Mouse (Mus musculus) liver, embryonic 14.5 days (tissue): ENCODE results near the gene Scnn1a. TPM values are rescaled to one million over a fixed set of nuclear protein-coding genes. Genes with fewer than 3 reads are reported as not detected.

Experiments
- ATAC-seq: fragments of 200-750 bp; cut with Nextera tagmentation; 2 replicates; pipeline ENCODE4 v1.8.0; 2017; ENCODE audit warnings: moderate number of reproducible peaks, mild to moderate bottlenecking, moderate library complexity; ENCODE audit not compliant: insufficient read depth
- DNase-seq, 3 experiments: peaks; one replicate each; pipeline ENCODE4 v3.0.0-alpha.2; 2012 to 2013; ENCODE audit warnings: low read depth in 3 of 3, low spot score in 3 of 3
- H3K27ac ChIP-seq: fragments of 300-500 bp; sonication (generic); 2 replicates; pipeline ENCODE4 v1.5.1; 2014; ENCODE audit warnings: moderate library complexity, mild to moderate bottlenecking, control low read depth, inconsistent platforms
- H3K27me3 ChIP-seq: fragments of 300-500 bp; sonication (generic); 2 replicates; pipeline ENCODE4 v1.6.1; 2014; ENCODE audit warnings: mild to moderate bottlenecking, low read length, moderate library complexity; ENCODE audit not compliant: control insufficient read depth, insufficient read depth
- H3K36me3 ChIP-seq: fragments of 300-500 bp; sonication (generic); replicated peaks from 2 replicates; pipeline ENCODE4 v1.6.1; 2014; ENCODE audit warnings: low read depth; ENCODE audit not compliant: control insufficient read depth, insufficient read depth
- H3K4me1 ChIP-seq, 2 experiments: fragments of 200-500 bp in 1 of 2; fragments of 300-500 bp in 1 of 2; sonication (generic) in 1 of 2; replicated peaks; 2 replicates each; pipeline ENCODE4 v1.6.1; 2012 to 2014; ENCODE audit warnings: antibody characterized with exemption in 1 of 2, inconsistent platforms in 1 of 2, low read length in 1 of 2; ENCODE audit not compliant: control insufficient read depth in 2 of 2, insufficient read depth in 2 of 2
- H3K4me2 ChIP-seq: fragments of 300-500 bp; sonication (generic); 2 replicates; pipeline ENCODE4 v1.6.1; 2014; ENCODE audit warnings: low read depth, mild to moderate bottlenecking, control low read depth, moderate library complexity
- H3K4me3 ChIP-seq, 2 experiments: fragments of 200-500 bp in 1 of 2; fragments of 300-500 bp in 1 of 2; sonication (generic) in 1 of 2; 2 replicates each; pipeline ENCODE4 v1.5.1; 2012 to 2014; ENCODE audit warnings: low read depth in 2 of 2, low read length in 2 of 2, mild to moderate bottlenecking in 2 of 2, control low read depth in 1 of 2, inconsistent platforms in 1 of 2, moderate library complexity in 1 of 2; ENCODE audit not compliant: insufficient read depth in 1 of 2
- H3K9ac ChIP-seq: fragments of 300-500 bp; sonication (generic); replicated peaks from 2 replicates; pipeline ENCODE4 v1.6.1; 2014; ENCODE audit warnings: mild to moderate bottlenecking, control low read depth, moderate library complexity
- H3K9me3 ChIP-seq: fragments of 300-500 bp; sonication (generic); 2 replicates; pipeline ENCODE4 v1.6.1; 2016; ENCODE audit warnings: low read length, mixed read lengths; ENCODE audit not compliant: control insufficient read depth
- CTCF ChIP-seq: IDR thresholded peaks from 2 replicates; pipeline ENCODE4 v1.5.1; 2016; ENCODE audit warnings: antibody characterized with exemption, low read depth, control low read depth
- EP300 ChIP-seq: IDR thresholded peaks from 2 replicates; pipeline ENCODE4 v1.6.1; 2016; ENCODE audit warnings: antibody characterized with exemption, low read depth
- WGBS: fragments of 180-500 bp; shearing (Covaris S2); extraction: QIAGEN DNeasy Blood & Tissue Kit; methylation state at CpG from one replicate; pipeline ENCODE4 v1.1.7; 2014; ENCODE audit not compliant: insufficient replicate concordance; 5-methylcytosine and 5-hydroxymethylcytosine counted together
- polyA plus RNA-seq, 2 experiments: library from polyadenylated mRNA; depleted of rRNA in 1 of 2; stranded (reverse) in 1 of 2; unstranded in 1 of 2; fragments of >200 nt; fragmentation: Nextera tagmentation in 1 of 2; extraction: Ambion mirVana in 1 of 2; gene quantifications; 2 replicates each; pipeline versions ENCODE4 v1.2.1 to v1.2.3; 2012 to 2014

Gene Scnn1a
- polyA plus RNA-seq (2012; rRNA removed) (0.34 and 0.40 TPM in 2 replicates), polyA plus RNA-seq (2014; fragmentation: Nextera tagmentation; extraction: Ambion mirVana) (0.34 and 0.36 TPM in 2 replicates)

DNA sequence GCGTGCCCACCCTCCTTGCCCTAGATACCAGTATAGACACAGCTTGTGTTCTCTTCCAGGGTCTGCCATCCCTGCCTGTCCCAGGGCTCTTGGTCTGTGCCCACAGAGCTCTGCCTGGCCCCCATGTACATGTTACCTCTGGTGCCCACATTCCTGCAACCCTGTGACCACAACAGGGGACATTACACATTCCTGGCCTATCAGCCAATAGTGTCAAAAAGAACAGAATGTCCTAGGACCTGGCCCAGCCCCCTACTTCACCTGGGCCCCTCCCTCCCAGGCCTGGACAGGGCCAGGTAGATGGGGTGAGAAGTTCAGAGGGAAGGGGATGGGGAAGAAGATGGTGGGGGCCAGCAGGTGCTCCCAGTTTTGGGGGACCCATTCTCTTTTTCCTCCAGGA lies at the start of gene Scnn1a:
Gene Scnn1a, plus strand, starts transcription at position 337 of the 400 bp plus-strand sequence.
- Histone ChIP-seq H3K36me3 (no peaks in the 10 kb centered on the region), H3K27me3 (peaks cover 7% of the 10 kb centered on the region), H3K4me2 (no peak within 1 kb of the TSS), H3K27ac (no peak within 1 kb of the TSS), H3K4me3 (no peak within 1 kb of the TSS), H3K9ac (no peak within 1 kb of the TSS), H3K9me3 (no peaks in the 10 kb centered on the region), H3K4me1 (no peaks in the 10 kb centered on the region)
- no peak for TF ChIP-seq CTCF
- no peak for TF ChIP-seq EP300
- ATAC-seq = no peak
- DNase-seq = no peak
- 71% methylated on average over 1 of the region's 1 CpGs for whole genome bisulfite sequencing

DNA sequence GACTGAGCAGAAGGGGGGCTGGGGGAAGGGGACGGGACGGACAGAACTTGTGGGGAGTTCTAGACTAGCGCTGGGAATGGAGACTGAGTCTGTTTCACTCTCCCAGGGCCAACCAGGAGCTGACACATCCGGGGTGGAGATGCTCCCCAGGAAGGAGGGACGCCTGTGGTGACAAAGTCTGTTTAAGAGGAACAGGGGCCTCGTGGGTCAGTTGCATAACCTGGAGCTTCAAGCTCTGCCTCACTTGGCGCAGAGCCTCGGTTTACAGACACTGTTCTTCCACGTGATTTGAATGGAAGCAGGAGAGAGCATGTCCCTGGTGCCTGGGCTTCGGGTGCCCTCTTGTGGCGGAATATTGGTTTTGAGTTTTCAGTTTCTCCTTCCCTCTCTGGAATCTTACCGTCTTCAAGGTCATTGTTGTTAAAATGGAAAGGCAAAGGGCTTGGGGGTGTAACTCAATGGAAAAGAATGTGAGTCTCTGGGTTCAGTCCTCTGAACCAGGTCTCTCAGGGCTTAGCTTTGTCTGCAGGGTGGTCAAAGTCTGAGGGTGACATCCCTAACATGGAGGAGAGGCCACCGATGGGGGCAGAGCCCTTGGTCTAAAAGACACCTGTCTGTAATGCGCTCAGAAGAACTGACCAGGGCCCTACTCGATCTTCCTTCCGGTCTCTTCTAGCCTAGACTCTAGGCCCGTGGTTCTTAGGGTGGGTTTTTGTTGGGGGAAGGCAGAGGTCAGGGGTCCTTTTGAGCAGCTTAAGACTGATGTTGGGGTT lies 48.8 kb upstream of the Scnn1a start:
- ATAC-seq = peak; percentile 75
- H3K4me3 ChIP-seq = no peak overlapping the region
- 9% methylated on average over 17 of the region's 17 CpGs for WGBS

DNA sequence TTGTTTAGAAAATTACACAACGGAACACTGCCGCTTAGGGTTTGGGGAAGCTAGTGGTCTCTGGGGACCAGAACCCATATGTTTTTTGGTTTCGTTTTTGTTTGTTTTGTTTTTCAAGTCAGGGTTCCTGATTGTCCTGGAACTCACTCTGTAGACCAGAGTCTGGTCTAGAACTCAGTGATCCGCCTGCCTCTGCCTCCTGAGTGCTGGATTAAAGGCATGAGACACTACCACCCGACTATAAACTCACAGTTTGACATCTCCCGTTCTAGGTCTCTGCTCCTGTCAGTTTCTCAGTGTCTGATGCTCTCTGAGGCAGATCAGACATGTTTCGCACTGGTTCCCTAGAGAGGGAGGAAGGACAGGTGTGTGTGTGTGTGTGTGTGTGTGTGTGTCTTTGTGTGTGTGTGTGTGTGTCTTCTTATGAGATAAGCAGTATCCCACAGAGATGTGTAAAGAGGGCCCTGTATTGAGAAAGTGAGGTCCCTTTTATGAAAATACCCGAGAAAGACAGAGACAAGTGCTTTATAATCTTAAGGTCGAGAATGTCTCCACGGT lies 48.2 kb upstream of the Scnn1a start:
- 62% methylated on average over 10 of the region's 10 CpGs for WGBS
- no peak for DNase-seq

More for the DNA sequence above, 48.8 kb upstream of the Scnn1a start:
- TF ChIP-seq CTCF = peak; percentile 88
- 0 out of 2 replicates have a peak, but pooled peaks have one; percentile 20 for TF ChIP-seq EP300
- H3K36me3 ChIP-seq = no peaks in the 10 kb centered on the region
- H3K27ac ChIP-seq = no peak overlapping the region
- H3K4me2 ChIP-seq = peak overlapping the region; percentile 23
- no peaks in the 10 kb centered on the region for H3K9me3 ChIP-seq
- no peaks in the 10 kb centered on the region; a peak in 2 of 4 replicates for H3K4me1 ChIP-seq
- DNase-seq = peak; percentile 63 to 65 (median 65)
- no peaks in the 10 kb centered on the region for H3K27me3 ChIP-seq
- H3K9ac ChIP-seq = no peak overlapping the region

GRCm38 (mm10) chr6:125274841-125275563 lies 45.5 kb upstream of the Scnn1a start:
- no peak overlapping the region for H3K4me2 ChIP-seq
- no peaks in the 10 kb centered on the region for H3K36me3 ChIP-seq
- peak in 1 of 3 experiments; percentile 4 for DNase-seq
- no peak for ATAC-seq
- TF ChIP-seq CTCF (peak; percentile 78), EP300 (no peak)
- H3K4me3 ChIP-seq = no peak overlapping the region
- H3K9me3 ChIP-seq = no peaks in the 10 kb centered on the region
- no peak overlapping the region for H3K9ac ChIP-seq
- H3K27me3 ChIP-seq = no peaks in the 10 kb centered on the region
- no peaks in the 10 kb centered on the region; a peak in 2 of 4 replicates for H3K4me1 ChIP-seq
- H3K27ac ChIP-seq = no peak overlapping the region
- 48% methylated on average over 15 of the region's 15 CpGs for WGBS

More for the DNA sequence above, 48.2 kb upstream of the Scnn1a start:
- Histone ChIP-seq H3K4me2 (no peak overlapping the region), H3K36me3 (no peaks in the 10 kb centered on the region), H3K27ac (no peak overlapping the region), H3K4me3 (no peak overlapping the region), H3K27me3 (no peaks in the 10 kb centered on the region), H3K4me1 (no peaks in the 10 kb centered on the region; a peak in 2 of 4 replicates), H3K9me3 (no peaks in the 10 kb centered on the region), H3K9ac (no peak overlapping the region)
- no peak for TF ChIP-seq EP300
- no peak for TF ChIP-seq CTCF
- no peak for ATAC-seq
